Mouse (Mus musculus) kidney, adult 2 months (tissue): Measurements from ENCODE around the gene Ankle1. TPM values are rescaled to one million over a fixed set of nuclear protein-coding genes. Genes with fewer than 3 reads are reported as not detected.

Experiments used
- DNase-seq: peaks from one replicate; pipeline ENCODE4 v3.0.0; 2021
- H3K27ac ChIP-seq: fragments of 200-500 bp; 2 replicates; pipeline ENCODE4 v1.5.1; 2012; ENCODE audit warnings: low read depth, low read length, control low read depth, inconsistent platforms; ENCODE audit not compliant: insufficient read depth
- H3K27me3 ChIP-seq: fragments of 200-500 bp; replicated peaks from 2 replicates; pipeline ENCODE4 v1.6.1; 2012; ENCODE audit warnings: mild to moderate bottlenecking, moderate library complexity, low read length, inconsistent platforms; ENCODE audit not compliant: control insufficient read depth, insufficient read depth
- H3K36me3 ChIP-seq: fragments of 200-500 bp; 2 replicates; pipeline ENCODE4 v1.6.1; 2012; ENCODE audit warnings: mild to moderate bottlenecking, moderate library complexity, low read length, inconsistent platforms; ENCODE audit not compliant: control insufficient read depth, insufficient read depth
- H3K4me1 ChIP-seq: fragments of 200-500 bp; 2 replicates; pipeline ENCODE4 v1.6.1; 2011; ENCODE audit warnings: low read length; ENCODE audit not compliant: control insufficient read depth, insufficient read depth
- H3K4me3 ChIP-seq: fragments of 200-500 bp; 2 replicates; pipeline ENCODE4 v1.5.1; 2011; ENCODE audit warnings: mild to moderate bottlenecking, low read depth, low read length, control low read depth; ENCODE audit not compliant: insufficient read depth
- CTCF ChIP-seq: fragments of 200-500 bp; conservative IDR thresholded peaks from 2 replicates; pipeline ENCODE4 v1.5.1; 2011; ENCODE audit warnings: low read depth, mild to moderate bottlenecking, control low read depth, low read length, moderate library complexity, mixed read lengths; ENCODE audit not compliant: insufficient read depth, insufficient read length
- POLR2A ChIP-seq: fragments of 200-500 bp; IDR thresholded peaks from one replicate; pipeline ENCODE4 v1.6.1; 2011; ENCODE audit warnings: low read depth, low read length, control low read depth
- WGBS: fragments of 180-500 bp; shearing (Covaris S2); methylation state at CpG from one replicate; pipeline ENCODE4 v1.1.7; 2018; 5-methylcytosine and 5-hydroxymethylcytosine counted together
- polyA plus RNA-seq: library from polyadenylated mRNA; depleted of rRNA; stranded (reverse); fragments of >200 nt; gene quantifications from 2 replicates; pipeline ENCODE4 v1.2.3, GENCODE M21; 2012; rRNA removed

Gene Ankle1
- polyA plus RNA-seq, 1 experiment, result 0.28 TPM

- H3K27ac ChIP-seq, result no peak overlapping the region
- H3K4me3 ChIP-seq, result no peak overlapping the region
- H3K4me1 ChIP-seq, result no peaks in the 10 kb centered on the region
- TF ChIP-seq POLR2A, result no peak
- TF ChIP-seq CTCF, result no peak
- H3K36me3 ChIP-seq, result no peaks in the 10 kb centered on the region
- DNase-seq, result no peak
- no peaks in the 10 kb centered on the region for H3K27me3 ChIP-seq
- 79% methylated on average over 2 of the region's 2 CpGs for WGBS
Measured at GRCm38 (mm10) chr8:71452669-71453068, 46.9 kb downstream of the Ankle1 start.

GRCm38 (mm10) chr8:71454668-71455067, 48.9 kb downstream of the Ankle1 start:
- Histone ChIP-seq H3K27me3 (no peaks in the 10 kb centered on the region), H3K36me3 (no peaks in the 10 kb centered on the region), H3K4me3 (no peak overlapping the region), H3K27ac (no peak overlapping the region), H3K4me1 (no peaks in the 10 kb centered on the region)
- WGBS, result 81% methylated on average over 8 of the region's 8 CpGs
- no peak for DNase-seq
- TF ChIP-seq CTCF (no peak), POLR2A (no peak)

GRCm38 (mm10) chr8:71456906-71457305, 51.1 kb downstream of the Ankle1 start:
- Histone ChIP-seq H3K27me3 (no peaks in the 10 kb centered on the region), H3K4me3 (no peak overlapping the region), H3K4me1 (no peaks in the 10 kb centered on the region), H3K27ac (no peak overlapping the region), H3K36me3 (no peaks in the 10 kb centered on the region)
- DNase-seq, result no peak
- no peak for TF ChIP-seq POLR2A
- TF ChIP-seq CTCF, result no peak
- WGBS, result 58% methylated on average over 22 of the region's 22 CpGs

GRCm38 (mm10) chr8:71457659-71458270, 52.0 kb downstream of the Ankle1 start:
- DNase-seq, result no peak
- TF ChIP-seq CTCF (no peak), POLR2A (no peak)
- Histone ChIP-seq H3K4me3 (no peak overlapping the region), H3K4me1 (peaks cover 3% of the 10 kb centered on the region; the same call in 1 of the 2 replicates), H3K27ac (no peak overlapping the region), H3K27me3 (no peaks in the 10 kb centered on the region), H3K36me3 (no peaks in the 10 kb centered on the region)
- WGBS, result 87% methylated on average over 20 of the region's 20 CpGs

Other genes with a start within 250 kb of the Ankle1 start
- 11.4 and 12.0 TPM in 2 replicates for gene Myo9b, start 133.3 kb upstream of the Ankle1 start, polyA plus RNA-seq
- gene Haus8, start 133.1 kb upstream of the Ankle1 start, polyA plus RNA-seq, result 3.1 and 3.6 TPM in 2 replicates
- 111 and 127 TPM in 2 replicates for gene Use1, start 39.2 kb upstream of the Ankle1 start, polyA plus RNA-seq
- gene Ocel1, start 34.7 kb upstream of the Ankle1 start, polyA plus RNA-seq, result 12.5 and 14.2 TPM in 2 replicates
- gene Nr2f6, start 24.1 kb upstream of the Ankle1 start, polyA plus RNA-seq, result 177 and 264 TPM in 2 replicates
- 38.5 and 43.4 TPM in 2 replicates for gene Ushbp1, start 10.2 kb upstream of the Ankle1 start, polyA plus RNA-seq
- gene Babam1, start 9.1 kb upstream of the Ankle1 start, polyA plus RNA-seq, result 153 and 162 TPM in 2 replicates
- 29.8 and 38.3 TPM in 2 replicates for gene Abhd8, start 57.6 kb downstream of the Ankle1 start, polyA plus RNA-seq
- gene Mrpl34, start 58.9 kb downstream of the Ankle1 start, polyA plus RNA-seq, result 168 and 186 TPM in 2 replicates
- 61.5 and 62.6 TPM in 2 replicates for gene Dda1, start 63.2 kb downstream of the Ankle1 start, polyA plus RNA-seq
- 12.6 and 15.2 TPM in 2 replicates for gene Ano8, start 80.0 kb downstream of the Ankle1 start, polyA plus RNA-seq
- 20.2 and 25.0 TPM in 2 replicates for gene Gtpbp3, start 82.1 kb downstream of the Ankle1 start, polyA plus RNA-seq
- 502 and 542 TPM in 2 replicates for gene Plvap, start 105.7 kb downstream of the Ankle1 start, polyA plus RNA-seq
- gene Ccdc194, start 119.7 kb downstream of the Ankle1 start, polyA plus RNA-seq, result 0.09 TPM in 1 of 2 replicates, not detected in the other
- 167 and 184 TPM in 2 replicates for gene Bst2, start 131.4 kb downstream of the Ankle1 start, polyA plus RNA-seq
- gene Mvb12a, start 136.9 kb downstream of the Ankle1 start, polyA plus RNA-seq, result 136 and 164 TPM in 2 replicates
- 7.8 and 8.4 TPM in 2 replicates for gene Tmem221, start 152.9 kb downstream of the Ankle1 start, polyA plus RNA-seq
- gene Nxnl1, start 160.6 kb downstream of the Ankle1 start, polyA plus RNA-seq, result 0.14 and 0.19 TPM in 2 replicates
- 146 and 182 TPM in 2 replicates for gene Slc27a1, start 162.9 kb downstream of the Ankle1 start, polyA plus RNA-seq
- 134 TPM in 2 replicates for gene Pgls, start 186.2 kb downstream of the Ankle1 start, polyA plus RNA-seq
- 1.2 and 2.4 TPM in 2 replicates for gene Fam129c, start 191.6 kb downstream of the Ankle1 start, polyA plus RNA-seq
- gene Colgalt1, start 205.0 kb downstream of the Ankle1 start, polyA plus RNA-seq, result 62.2 and 70.4 TPM in 2 replicates